Mouse (Mus musculus) heart, embryonic 10.5 days (tissue): ENCODE data around the gene D6Ertd527e. TPM values are rescaled to one million over a fixed set of nuclear protein-coding genes. Genes with fewer than 3 reads are reported as not detected.
"Not testable (repeated sequence)": the region's sequence is repeated elsewhere in the genome, so short reads cannot be mapped to it uniquely, and the experiment has no call there.

Source experiments
- DNase-seq: peaks from one replicate; pipeline ENCODE4 v3.0.0-alpha.2; 2017; ENCODE audit warnings: low spot score
- H3K27ac ChIP-seq: fragments of 300-500 bp; sonication (generic); 2 replicates; pipeline ENCODE4 v1.5.1; 2016; ENCODE audit warnings: mild to moderate bottlenecking
- H3K27me3 ChIP-seq: fragments of 300-500 bp; sonication (generic); 2 replicates; pipeline ENCODE4 v1.6.1; 2016; ENCODE audit warnings: mild to moderate bottlenecking; ENCODE audit not compliant: poor library complexity, insufficient read depth, severe bottlenecking
- H3K36me3 ChIP-seq: fragments of 300-500 bp; sonication (generic); 2 replicates; pipeline ENCODE4 v1.6.1; 2016; ENCODE audit warnings: mild to moderate bottlenecking, moderate library complexity
- H3K4me1 ChIP-seq: fragments of 300-500 bp; sonication (generic); 2 replicates; pipeline ENCODE4 v1.6.1; 2016; ENCODE audit warnings: mild to moderate bottlenecking
- H3K4me3 ChIP-seq: fragments of 300-500 bp; sonication (generic); 2 replicates; pipeline ENCODE4 v1.5.1; 2016; ENCODE audit warnings: mild to moderate bottlenecking, moderate library complexity
- H3K9me3 ChIP-seq: fragments of 300-500 bp; sonication (generic); 2 replicates; pipeline ENCODE4 v1.6.1; 2016; ENCODE audit warnings: mild to moderate bottlenecking, moderate library complexity
- WGBS: fragments of 180-500 bp; shearing (Covaris S2); methylation state at CpG from one replicate; pipeline ENCODE4 v1.1.7; 2016; 5-methylcytosine and 5-hydroxymethylcytosine counted together
- polyA plus RNA-seq: library from polyadenylated mRNA; unstranded; fragments of >200 nt; fragmentation: Nextera tagmentation; extraction: Ambion mirVana; gene quantifications from 2 replicates; pipeline ENCODE4 v1.2.1, GENCODE M21; 2016

The D6Ertd527e gene
- polyA plus RNA-seq, 1 experiment from 2014 or later = not detected

DNA sequence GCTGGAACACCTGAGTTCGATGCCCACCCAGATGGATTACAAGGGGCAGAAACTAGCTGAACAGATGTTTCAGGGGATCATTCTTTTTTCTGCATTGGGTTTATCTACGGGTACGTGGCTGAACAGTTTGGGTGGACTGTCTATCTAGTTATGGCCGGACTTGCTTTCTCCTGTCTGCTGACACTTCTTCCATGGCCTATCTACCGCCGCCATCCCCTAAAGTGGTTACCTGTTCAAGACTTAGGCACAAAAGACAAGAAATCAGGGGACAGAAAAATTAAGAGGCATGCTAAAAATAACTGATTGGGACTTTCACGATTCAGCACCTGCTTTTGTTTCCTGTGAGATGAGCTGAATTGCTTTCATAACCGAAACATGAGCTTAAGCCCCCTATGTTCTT lies 10.9 kb upstream of the D6Ertd527e start:
- not testable (repeated sequence) for H3K4me3 ChIP-seq, DNase-seq, H3K27ac ChIP-seq, H3K9me3 ChIP-seq, H3K27me3 ChIP-seq, H3K4me1 ChIP-seq
- H3K36me3 ChIP-seq = peaks cover 32% of the 10 kb centered on the region
- 91% methylated on average over 8 of the region's 8 CpGs for WGBS

DNA sequence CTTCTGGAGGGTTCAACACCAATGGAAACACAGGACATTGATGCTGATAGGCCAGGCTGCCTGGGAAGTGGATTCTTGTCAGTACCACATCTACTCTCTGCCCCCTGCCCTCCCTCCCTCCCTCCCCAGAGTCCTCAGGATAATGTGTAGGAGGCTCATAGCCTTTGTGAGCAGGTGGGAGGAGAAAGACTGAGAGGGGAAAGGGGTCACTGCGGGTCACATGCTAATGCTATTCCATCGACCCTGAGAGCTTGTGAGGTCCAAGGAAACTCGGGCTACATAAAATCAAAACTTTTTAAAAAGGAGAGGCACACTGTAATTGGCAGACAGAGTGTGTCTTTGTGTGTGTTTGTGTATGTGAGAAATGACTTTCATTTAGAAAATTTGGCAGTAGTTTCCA lies 5.3 kb upstream of the D6Ertd527e start:
- no peaks in the 10 kb centered on the region; the same call in 1 of the 2 replicates for H3K36me3 ChIP-seq
- H3K4me1 ChIP-seq = peaks cover 39% of the 10 kb centered on the region
- no peak overlapping the region for H3K4me3 ChIP-seq
- peaks cover 3% of the 10 kb centered on the region; the same call in 1 of the 2 replicates for H3K27me3 ChIP-seq
- 35% methylated on average over 3 of the region's 3 CpGs for WGBS
- H3K27ac ChIP-seq = no peak overlapping the region
- H3K9me3 ChIP-seq = no peaks in the 10 kb centered on the region
- no peak for DNase-seq

DNA sequence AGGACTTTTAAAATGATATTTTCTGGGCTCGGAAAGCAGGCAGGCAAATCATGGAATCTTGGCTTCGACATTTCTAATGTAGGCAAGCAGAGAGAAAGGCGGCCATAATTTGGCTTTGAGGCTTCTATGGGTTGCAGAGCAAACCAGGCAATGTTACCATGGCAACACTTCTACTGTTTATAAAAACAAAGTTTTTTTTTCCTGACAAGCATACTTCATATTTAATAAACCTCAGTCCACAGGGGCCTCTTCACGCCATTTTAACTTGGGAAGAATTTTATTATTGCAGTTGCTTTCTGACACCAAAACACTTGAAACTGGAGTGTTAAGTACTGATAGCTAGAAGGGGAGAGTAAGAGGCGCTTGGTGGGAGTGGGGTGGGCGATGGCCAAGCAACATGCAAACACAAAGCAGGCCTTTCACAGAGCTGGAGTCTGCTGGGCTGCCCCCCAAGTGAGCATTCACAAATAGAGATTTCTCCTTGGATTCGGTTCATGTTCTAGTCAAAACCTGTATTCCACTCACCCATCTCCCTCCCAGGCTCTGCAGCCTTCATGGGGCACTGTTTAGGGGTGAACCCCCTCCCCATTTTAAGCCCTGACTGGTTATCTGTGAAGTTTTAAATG lies 4.8 kb upstream of the D6Ertd527e start:
- DNase-seq = peak; percentile 77
- peak overlapping the region; percentile 33 for H3K27ac ChIP-seq

DNA sequence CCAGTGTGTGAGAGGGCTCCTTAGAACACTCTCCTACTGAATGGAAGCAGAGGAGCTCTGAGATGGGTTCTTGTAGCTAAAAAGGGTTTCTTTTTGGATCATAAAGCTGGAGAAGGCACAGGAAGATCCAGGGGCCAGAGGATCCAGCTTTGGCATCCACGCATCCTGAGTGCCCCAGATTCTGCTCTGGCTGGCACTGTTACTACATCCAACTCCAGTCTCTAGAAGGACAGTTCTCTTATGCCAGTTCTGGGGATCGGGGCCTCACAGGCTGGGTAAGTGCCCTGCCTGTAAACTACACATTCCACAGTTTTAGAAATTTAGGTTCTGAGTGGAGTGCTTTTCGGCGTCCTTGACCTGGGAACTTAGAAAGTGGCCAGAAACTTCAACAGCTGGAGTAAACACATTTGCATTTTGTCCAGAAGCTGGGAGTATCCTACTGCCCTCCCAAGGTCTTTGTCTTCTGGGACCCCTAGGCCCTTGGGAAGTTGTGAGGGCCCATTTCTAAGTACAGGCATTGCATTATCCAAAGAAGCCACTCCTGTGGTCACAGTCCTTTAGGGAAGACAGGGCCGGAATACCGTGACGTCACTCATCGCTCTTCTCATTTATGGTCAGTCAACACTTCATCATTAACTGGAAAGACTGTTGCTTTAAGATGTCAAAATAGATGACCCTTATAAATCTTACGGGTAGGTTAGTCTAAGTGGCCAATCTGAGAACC lies 4.1 kb upstream of the D6Ertd527e start:
- DNase-seq = peak; percentile 60
- H3K27ac ChIP-seq = peak overlapping the region; percentile 33
- 83% methylated on average over 9 of the region's 9 CpGs for WGBS

More for the DNA sequence above, 4.8 kb upstream of the D6Ertd527e start:
- peaks cover 3% of the 10 kb centered on the region; the same call in 1 of the 2 replicates for H3K27me3 ChIP-seq
- WGBS = 59% methylated on average over 7 of the region's 7 CpGs
- no peaks in the 10 kb centered on the region for H3K9me3 ChIP-seq
- H3K4me3 ChIP-seq = no peak overlapping the region
- peaks cover 39% of the 10 kb centered on the region for H3K4me1 ChIP-seq
- no peaks in the 10 kb centered on the region for H3K36me3 ChIP-seq

DNA sequence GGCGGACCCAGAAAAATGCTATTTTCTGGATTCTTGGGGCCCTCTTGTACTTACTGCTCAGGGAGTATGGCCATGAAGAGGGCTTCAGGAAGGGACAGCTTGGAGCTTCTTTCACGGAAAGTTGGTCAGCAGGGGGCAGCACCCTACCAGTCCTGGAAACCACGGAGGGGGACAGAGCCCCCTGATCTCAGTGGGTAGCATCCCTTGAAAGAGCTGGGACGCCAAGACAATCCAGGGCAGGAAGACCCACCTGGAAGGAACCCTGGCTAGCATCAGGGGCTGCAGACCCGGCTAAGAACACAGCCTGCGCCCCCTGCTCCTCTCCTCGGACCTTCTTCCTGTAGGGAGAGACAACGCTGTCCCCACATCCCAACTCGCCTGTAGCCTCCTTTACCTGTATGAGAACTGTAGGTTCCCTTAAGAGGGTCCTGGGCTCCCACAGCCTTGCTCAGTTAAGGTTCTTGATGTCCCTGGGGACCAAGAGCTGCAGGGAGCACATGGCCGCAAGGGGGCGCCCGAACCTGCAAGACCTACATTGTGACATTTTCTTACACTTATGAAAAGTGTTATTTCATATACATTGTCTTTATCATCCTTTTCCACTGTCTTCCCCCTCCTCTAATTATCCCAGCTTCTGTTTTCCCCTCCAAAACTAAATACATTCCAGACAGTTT lies 3.1 kb upstream of the D6Ertd527e start:
- Histone ChIP-seq H3K4me1 (peaks cover 39% of the 10 kb centered on the region), H3K9me3 (no peaks in the 10 kb centered on the region), H3K4me3 (peak overlapping the region; percentile 51), H3K36me3 (no peaks in the 10 kb centered on the region), H3K27me3 (peaks cover 7% of the 10 kb centered on the region; the same call in 1 of the 2 replicates), H3K27ac (peak overlapping the region; percentile 75)
- 9% methylated on average over 12 of the region's 12 CpGs for WGBS
- peak; percentile 91 for DNase-seq

More for the DNA sequence above, 4.1 kb upstream of the D6Ertd527e start:
- H3K36me3 ChIP-seq = no peaks in the 10 kb centered on the region
- no peak overlapping the region for H3K4me3 ChIP-seq
- H3K4me1 ChIP-seq = peaks cover 39% of the 10 kb centered on the region
- no peaks in the 10 kb centered on the region for H3K9me3 ChIP-seq
- H3K27me3 ChIP-seq = peaks cover 7% of the 10 kb centered on the region; the same call in 1 of the 2 replicates

DNA sequence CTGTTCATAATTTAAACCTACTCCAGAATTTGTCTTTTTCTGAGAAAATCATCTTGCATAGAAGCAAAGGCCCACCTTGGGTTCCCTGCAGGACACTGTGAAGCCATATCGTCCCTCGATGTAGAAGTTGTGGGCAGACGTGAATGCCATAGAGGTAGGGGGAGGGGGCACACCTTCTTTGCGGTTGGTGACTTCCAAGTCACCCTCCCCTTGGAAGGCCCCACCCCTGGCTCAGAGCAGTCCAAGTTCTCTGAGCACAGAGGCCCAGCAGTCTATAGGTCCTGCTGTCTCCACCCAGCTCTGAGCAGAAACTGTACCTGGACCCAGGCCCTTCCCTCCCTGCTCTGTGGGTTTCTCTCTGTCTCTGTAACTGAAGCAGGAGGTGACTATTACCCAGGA lies 2.6 kb upstream of the D6Ertd527e start:
- no peak overlapping the region for H3K4me3 ChIP-seq
- peak; percentile 71 for DNase-seq
- WGBS = 16% methylated on average over 4 of the region's 4 CpGs
- H3K4me1 ChIP-seq = peaks cover 39% of the 10 kb centered on the region
- no peaks in the 10 kb centered on the region for H3K36me3 ChIP-seq
- H3K27me3 ChIP-seq = peaks cover 7% of the 10 kb centered on the region; the same call in 1 of the 2 replicates
- H3K27ac ChIP-seq = peak overlapping the region; percentile 56; the same call in 1 of the 2 replicates
- H3K9me3 ChIP-seq = no peaks in the 10 kb centered on the region

DNA sequence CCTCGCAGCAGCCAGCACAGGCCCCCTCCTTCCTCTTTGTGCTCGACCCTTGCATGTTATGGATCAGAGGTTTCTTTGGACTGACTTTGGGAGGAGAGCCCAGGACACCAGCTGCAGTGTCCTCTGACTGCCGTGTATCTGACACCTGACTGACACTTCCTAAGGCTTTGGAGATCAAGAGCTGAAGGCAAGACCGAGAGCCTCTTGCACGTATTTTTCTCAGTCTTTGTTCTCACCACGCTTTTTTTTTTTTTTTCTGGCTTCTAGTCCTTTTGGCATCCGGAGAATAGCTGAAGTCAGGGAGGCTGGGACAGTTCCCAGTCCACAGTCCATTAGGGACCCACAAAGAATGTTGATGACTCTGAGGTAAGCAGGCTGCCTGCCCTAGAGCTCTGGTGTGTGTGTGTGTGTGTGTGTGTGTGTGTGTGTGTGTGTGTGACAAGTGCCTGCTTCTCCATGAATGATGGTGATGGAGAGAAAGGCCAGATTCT lies 2.1 kb upstream of the D6Ertd527e start:
- H3K4me3 ChIP-seq = no peak overlapping the region
- peaks cover 7% of the 10 kb centered on the region; the same call in 1 of the 2 replicates for H3K27me3 ChIP-seq
- no peaks in the 10 kb centered on the region for H3K36me3 ChIP-seq
- 30% methylated on average over 7 of the region's 7 CpGs for WGBS
- H3K9me3 ChIP-seq = no peaks in the 10 kb centered on the region
- peak overlapping the region; percentile 56; the same call in 1 of the 2 replicates for H3K27ac ChIP-seq
- H3K4me1 ChIP-seq = peaks cover 39% of the 10 kb centered on the region
- DNase-seq = peak; percentile 58

DNA sequence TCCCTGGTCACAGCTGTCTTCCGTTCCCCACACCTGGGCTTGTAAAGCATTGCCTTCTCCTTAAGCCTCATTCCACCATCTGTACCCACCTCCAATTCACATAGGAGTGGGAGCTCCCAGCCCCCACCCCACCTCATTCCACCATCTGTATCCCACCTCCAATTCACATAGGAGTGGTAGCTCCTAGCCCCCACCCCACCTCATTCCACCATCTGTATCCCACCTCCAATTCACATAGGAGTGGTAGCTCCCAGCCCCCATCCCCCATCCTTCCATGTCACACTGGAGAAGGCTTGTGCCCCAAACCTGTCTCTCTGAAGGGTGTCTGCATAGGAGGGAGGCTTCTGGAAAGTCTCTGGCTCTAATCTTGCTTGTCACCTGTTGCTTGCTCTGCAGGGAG lies 1.2 kb upstream of the D6Ertd527e start:
- H3K4me3 ChIP-seq = no peak overlapping the region
- DNase-seq = peak; percentile 36
- H3K36me3 ChIP-seq = no peaks in the 10 kb centered on the region
- H3K27ac ChIP-seq = no peak overlapping the region
- WGBS = 83% methylated on average over 1 of the region's 1 CpGs
- H3K4me1 ChIP-seq = peaks cover 39% of the 10 kb centered on the region
- H3K27me3 ChIP-seq = peaks cover 7% of the 10 kb centered on the region; the same call in 1 of the 2 replicates
- no peaks in the 10 kb centered on the region for H3K9me3 ChIP-seq

DNA sequence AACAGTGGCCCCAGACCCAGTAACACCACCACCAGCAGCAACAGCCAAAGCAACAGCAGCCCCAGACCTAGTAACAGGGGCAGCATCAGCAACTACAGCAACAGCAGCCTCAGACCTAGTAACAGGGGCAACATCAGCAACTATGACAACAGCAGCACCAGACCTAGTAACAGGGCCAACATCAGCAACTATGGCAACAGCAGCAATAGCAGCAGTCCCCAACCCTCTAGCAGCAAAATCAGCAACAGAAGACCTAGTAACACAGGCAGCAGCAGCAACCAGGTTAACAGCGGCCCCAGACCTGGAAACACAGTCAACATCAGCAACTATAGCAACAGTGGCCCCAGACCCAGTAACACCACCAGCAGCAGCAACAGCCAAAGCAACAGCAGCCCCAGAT lies 6.9 kb downstream of the D6Ertd527e start:
- peaks cover 9% of the 10 kb centered on the region; the same call in 1 of the 2 replicates for H3K27me3 ChIP-seq
- no peaks in the 10 kb centered on the region for H3K4me1 ChIP-seq
- H3K27ac ChIP-seq = peak overlapping the region; percentile 37; the same call in 1 of the 2 replicates
- H3K36me3 ChIP-seq = no peaks in the 10 kb centered on the region
- DNase-seq = peak; percentile 72
- H3K9me3 ChIP-seq = no peaks in the 10 kb centered on the region
- no peak overlapping the region for H3K4me3 ChIP-seq
- 83% methylated on average over 1 of the region's 1 CpGs for WGBS

DNA sequence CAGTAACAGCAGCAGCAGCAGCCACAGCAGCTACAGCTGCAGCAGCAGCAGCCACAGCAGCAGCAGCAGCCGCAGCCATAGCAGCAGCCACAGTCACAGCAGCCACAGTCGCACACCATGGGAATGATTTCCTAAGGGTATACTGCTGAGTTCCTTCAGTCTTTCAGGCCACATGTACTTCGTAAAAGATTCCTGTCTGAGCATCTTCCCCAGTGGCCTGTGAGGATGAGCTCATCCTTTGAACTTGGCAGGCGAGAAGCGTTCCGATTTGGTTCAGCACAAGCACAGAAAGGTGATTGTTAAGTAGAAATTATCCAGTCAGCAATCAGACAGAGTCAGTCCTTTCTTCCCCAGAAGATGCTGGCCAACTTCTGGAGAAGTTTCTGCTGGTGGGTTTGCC lies 7.6 kb downstream of the D6Ertd527e start:
- no peak for DNase-seq
- peaks cover 9% of the 10 kb centered on the region; the same call in 1 of the 2 replicates for H3K27me3 ChIP-seq
- no peaks in the 10 kb centered on the region for H3K9me3 ChIP-seq
- no peak overlapping the region for H3K4me3 ChIP-seq
- peak overlapping the region; percentile 37; the same call in 1 of the 2 replicates for H3K27ac ChIP-seq
- no peaks in the 10 kb centered on the region for H3K4me1 ChIP-seq
- 80% methylated on average over 6 of the region's 6 CpGs for WGBS
- H3K36me3 ChIP-seq = no peaks in the 10 kb centered on the region

DNA sequence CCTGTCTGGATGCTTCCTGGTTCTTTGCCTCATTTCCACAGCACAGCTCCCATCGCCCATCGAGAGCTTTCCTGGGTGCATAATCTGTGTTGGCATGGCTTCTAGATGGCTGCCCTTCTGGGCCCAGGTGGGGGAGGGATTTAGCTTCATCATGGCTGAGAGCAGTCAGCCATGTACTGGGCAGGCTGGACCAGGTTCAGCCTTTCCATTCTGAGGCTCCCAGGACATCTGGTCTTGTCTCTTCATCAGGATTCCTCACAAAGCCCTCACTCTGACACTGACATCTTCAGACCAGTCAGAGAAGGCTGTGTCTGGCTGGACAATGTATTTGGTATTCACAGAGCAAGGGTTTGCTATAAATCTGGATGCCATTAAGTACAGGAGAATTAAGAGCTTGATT lies 11.4 kb downstream of the D6Ertd527e start:
- Histone ChIP-seq H3K4me3 (no peak overlapping the region), H3K27me3 (peaks cover 9% of the 10 kb centered on the region; the same call in 1 of the 2 replicates), H3K27ac (no peak overlapping the region), H3K9me3 (no peaks in the 10 kb centered on the region), H3K4me1 (peaks cover 10% of the 10 kb centered on the region; the same call in 1 of the 2 replicates), H3K36me3 (no peaks in the 10 kb centered on the region)
- WGBS = 87% methylated on average over 2 of the region's 2 CpGs
- no peak for DNase-seq

DNA sequence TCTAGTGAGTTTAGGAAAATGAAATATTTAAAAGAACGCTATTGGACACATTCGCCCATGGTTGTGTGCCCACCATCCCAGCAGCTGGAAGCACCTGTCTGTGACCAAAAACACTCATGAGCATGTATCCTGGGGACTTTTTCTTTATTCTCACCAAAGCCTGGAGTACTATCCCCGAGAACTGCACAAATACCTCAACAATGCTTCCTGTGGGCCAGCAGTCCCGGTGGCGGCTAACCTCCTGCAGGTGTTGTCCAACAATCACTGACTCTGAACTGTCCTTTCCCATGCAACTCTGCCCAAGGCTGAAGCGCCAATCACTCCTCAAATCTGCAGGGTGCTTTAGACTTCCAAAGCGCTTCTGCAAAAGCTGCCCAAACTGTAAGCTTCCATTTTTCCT lies 12.1 kb downstream of the D6Ertd527e start:
- no peak for DNase-seq
- H3K27me3 ChIP-seq = 0 out of 2 replicates have a peak, but pooled peaks cover 4% of the 10 kb centered on the region
- H3K9me3 ChIP-seq = no peaks in the 10 kb centered on the region
- H3K4me3 ChIP-seq = no peak overlapping the region
- H3K4me1 ChIP-seq = peaks cover 10% of the 10 kb centered on the region; the same call in 1 of the 2 replicates
- no peak overlapping the region for H3K27ac ChIP-seq
- 82% methylated on average over 7 of the region's 7 CpGs for WGBS
- no peaks in the 10 kb centered on the region for H3K36me3 ChIP-seq
